Mouse (Mus musculus) midbrain, embryonic 14.5 days (tissue): ENCODE results near the gene Agtr1b. TPM values are rescaled to one million over a fixed set of nuclear protein-coding genes. Genes with fewer than 3 reads are reported as not detected.

ENCODE experiments used
- polyA plus RNA-seq: library from polyadenylated mRNA; unstranded; fragments of >200 nt; fragmentation: Nextera tagmentation; extraction: Ambion mirVana; gene quantifications from 2 replicates; pipeline ENCODE4 v1.2.1, GENCODE M21; 2014

The Agtr1b gene
- polyA plus RNA-seq, 1 experiment from 2014 or later = not detected

Other genes with a start within 250 kb of the Agtr1b start
- 46.0 and 49.6 TPM in 2 replicates for gene Gyg, start 211.9 kb downstream of the Agtr1b start, polyA plus RNA-seq
- 0.14 TPM in 1 of 2 replicates, not detected in the other for gene Cpa3, start 125.0 kb downstream of the Agtr1b start, polyA plus RNA-seq
- gene Cpb1, start 91.4 kb downstream of the Agtr1b start, polyA plus RNA-seq = 0.08 TPM in 1 of 2 replicates, not detected in the other